Mouse (Mus musculus) layer of hippocampus, adult 2 months (tissue): ENCODE measurements around the gene Lrrk2. TPM values are rescaled to one million over a fixed set of nuclear protein-coding genes. Genes with fewer than 3 reads are reported as not detected.

Source experiments
- DNase-seq, 2 experiments: peaks; one replicate each; pipeline ENCODE4 v3.0.0; 2022; ENCODE audit warnings: low spot score in 2 of 2
- H3K27ac ChIP-seq: fragments of 200-600 bp; 2 replicates; pipeline ENCODE4 v1.8.1; 2022
- H3K4me3 ChIP-seq: fragments of 200-600 bp; 2 replicates; pipeline ENCODE4 v1.8.1; 2022; ENCODE audit warnings: mild to moderate bottlenecking
- CTCF ChIP-seq: fragments of 200-600 bp; conservative IDR thresholded peaks from 2 replicates; pipeline ENCODE4 v1.8.1; 2022; ENCODE audit warnings: antibody characterized with exemption, mild to moderate bottlenecking, moderate library complexity
- long read RNA-seq, 2 experiments: library from polyadenylated mRNA; stranded (forward); transcript quantifications; one replicate each; pipeline ENCODE4 v2.0.0; 2021; ENCODE audit warnings: borderline mapping rate in 2 of 2
- total RNA-seq, 2 experiments: library from RNA; stranded (reverse); gene quantifications; 2 replicates each; pipeline ENCODE4 v1.2.3; 2021

Gene Lrrk2
- total RNA-seq: 10 to 100 TPM; 22.0 to 22.3 TPM
- long read RNA-seq, experiment 1, full-length matches to known transcripts: 4 of 7 reads
- long read RNA-seq, experiment 1, partial matches to known transcripts: 2 of 7 reads
- long read RNA-seq, experiment 1, other reads (novel, unspliced or antisense): 1 of 7 reads
- long read RNA-seq, experiment 2, full-length matches to known transcripts: 4 of 11 reads
- long read RNA-seq, experiment 2, partial matches to known transcripts: 6 of 11 reads
- long read RNA-seq, experiment 2, other reads (novel, unspliced or antisense): 1 of 11 reads

DNA sequence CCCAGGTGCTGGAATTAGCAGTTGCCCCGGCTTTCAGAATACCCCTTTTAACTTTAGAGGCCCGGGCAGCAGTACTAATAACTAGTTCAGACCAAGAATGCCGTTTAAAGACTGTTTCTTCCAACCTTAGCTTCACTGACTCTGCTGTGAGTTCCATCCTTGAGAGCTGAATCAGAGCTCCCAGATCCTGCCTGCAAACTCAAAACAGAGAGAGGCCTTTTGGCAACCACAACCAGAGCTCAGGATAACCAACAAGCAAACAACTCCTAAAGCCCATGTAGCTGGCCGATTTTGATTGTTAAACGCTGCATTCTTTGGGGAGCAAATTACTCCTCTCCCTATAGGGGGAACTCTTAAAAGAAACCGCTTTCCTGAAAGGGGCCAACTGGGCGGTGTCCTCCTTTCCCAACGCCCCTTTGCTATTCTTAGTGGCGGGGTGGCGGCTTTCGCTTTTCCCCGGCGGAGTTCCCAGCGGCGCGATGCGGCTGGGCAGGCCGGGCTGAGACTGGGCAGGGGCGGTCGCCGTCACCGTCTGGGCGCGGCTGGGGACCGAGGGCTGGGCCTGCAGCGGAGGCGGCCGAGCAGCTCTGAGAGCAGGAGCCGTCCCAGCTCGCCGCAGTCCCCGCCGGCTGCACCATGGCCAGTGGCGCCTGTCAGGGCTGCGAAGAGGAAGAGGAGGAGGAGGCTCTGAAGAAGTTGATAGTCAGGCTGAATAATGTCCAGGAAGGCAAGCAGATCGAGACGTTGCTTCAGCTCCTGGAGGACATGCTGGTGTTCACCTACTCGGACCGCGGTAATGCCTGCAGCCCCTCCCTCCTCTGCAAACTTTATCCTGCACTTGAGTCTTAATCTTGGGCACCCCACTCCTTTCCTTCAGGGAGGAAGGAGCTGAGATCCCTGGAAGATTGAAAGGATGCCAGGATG, at the start of gene Lrrk2:
Lrrk2 (plus strand) TSS at position 531 of the 924 bp plus-strand sequence.
- peak; percentile 51 to 68 for DNase-seq
- H3K27ac ChIP-seq: peak within 1 kb of the TSS; percentile 83
- H3K4me3 ChIP-seq: peak within 1 kb of the TSS; percentile 81
- TF ChIP-seq CTCF: peak; percentile 48

DNA sequence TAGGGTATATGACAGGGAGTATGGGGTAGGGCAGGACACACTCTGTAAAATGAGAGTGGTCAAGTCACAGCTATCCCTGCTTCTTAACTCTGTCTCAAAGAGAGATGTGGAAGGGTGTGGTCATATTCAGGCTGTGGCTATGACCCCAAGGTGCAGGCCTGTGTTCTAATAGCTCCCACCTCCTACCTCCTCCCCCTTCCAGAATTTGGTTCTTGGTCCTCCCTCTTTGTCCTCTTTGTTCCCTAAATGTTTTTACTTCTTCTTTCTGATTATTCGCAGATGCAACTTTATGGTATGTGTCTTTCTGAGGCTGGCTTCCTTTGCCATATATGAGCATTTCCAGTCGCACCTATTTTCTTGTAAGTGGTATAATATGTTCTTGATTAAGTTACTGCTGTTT, 48.5 kb upstream of the Lrrk2 start:
- no peak for DNase-seq
- Histone ChIP-seq H3K27ac (no peak overlapping the region), H3K4me3 (no peak overlapping the region)
- no peak for TF ChIP-seq CTCF

DNA sequence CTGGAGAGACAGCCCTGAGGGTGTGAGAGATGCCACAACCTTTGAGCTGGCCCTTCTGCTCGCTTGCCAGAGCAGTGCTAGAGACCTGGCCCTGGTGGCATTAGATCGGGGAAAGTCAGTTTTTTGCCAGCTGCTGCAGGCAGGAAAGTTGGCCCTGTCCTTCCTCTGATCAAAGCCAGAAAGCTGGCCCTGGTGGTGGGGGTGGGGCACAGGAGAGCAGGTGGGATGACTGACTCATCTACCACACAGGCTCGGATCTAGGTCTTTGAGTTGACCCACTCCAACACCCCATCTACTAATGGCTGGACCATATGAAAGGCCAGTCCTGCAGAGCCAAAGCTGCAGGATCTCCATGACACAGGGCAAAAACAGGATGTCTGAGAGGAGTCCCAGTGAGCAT, 43.8 kb upstream of the Lrrk2 start:
- no peak overlapping the region for H3K27ac ChIP-seq
- H3K4me3 ChIP-seq: no peak overlapping the region
- no peak for TF ChIP-seq CTCF
- DNase-seq: no peak

DNA sequence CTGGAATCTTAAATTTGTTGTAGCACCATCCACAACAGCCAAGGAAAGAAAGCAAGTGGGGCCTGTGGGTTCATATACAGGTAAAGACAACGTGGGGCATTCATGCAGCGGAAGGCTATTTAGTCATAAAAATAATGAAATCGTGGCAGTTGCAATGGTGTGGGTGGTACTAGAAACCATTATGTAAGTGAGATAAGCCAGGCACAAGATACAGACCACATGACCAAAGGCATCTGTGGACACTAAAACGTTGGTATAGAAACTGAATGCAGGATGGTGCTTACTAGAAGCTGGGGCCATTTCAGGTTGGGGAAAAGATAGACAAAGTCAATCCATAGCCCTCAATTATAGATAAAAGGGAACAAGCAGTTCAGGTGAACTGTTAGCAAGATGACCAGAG, 40.5 kb upstream of the Lrrk2 start:
- TF ChIP-seq CTCF: no peak
- no peak for DNase-seq
- no peak overlapping the region for H3K27ac ChIP-seq
- H3K4me3 ChIP-seq: no peak overlapping the region

DNA sequence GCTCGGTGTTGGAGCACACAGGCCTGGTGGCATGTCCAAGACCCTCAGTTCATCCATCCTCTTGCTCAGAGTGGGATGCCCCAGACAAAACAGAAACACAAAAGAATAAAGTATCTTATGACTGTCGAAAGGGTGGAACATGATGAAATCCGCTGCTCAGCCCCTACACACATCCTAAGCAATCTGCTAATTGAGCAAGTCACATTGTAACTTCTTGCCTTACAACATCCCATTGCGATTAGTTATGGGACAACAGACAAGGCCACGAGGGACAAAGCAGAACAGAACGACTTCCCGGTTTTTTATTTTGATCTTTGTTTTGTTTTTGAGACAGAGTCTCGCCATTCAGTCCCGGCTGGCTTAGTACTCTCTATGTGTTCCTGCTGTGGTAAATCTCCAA, 39.9 kb upstream of the Lrrk2 start:
- no peak for TF ChIP-seq CTCF
- no peak overlapping the region for H3K27ac ChIP-seq
- DNase-seq: no peak

DNA sequence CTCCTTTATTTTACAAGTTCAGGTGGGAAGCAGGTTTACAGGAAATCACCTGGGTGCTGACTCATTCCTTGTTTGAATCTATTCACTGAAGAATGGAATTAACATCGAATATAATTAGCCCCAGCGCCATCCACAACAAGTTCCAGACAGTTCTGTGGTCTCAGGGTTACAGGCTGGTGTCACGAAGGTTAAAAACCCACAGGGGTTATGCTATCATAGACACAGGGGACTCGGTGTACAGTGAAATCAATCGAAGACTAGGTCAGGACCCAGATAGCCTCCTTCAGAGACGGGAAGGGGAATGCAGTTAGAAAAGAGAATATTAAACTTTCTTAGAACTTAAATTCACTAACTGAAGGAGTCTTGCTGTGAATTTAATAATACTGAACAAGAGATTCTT, 39.2 kb upstream of the Lrrk2 start:
- Histone ChIP-seq H3K4me3 (no peak overlapping the region), H3K27ac (no peak overlapping the region)
- no peak for DNase-seq
- TF ChIP-seq CTCF: no peak

More for the DNA sequence above, 39.9 kb upstream of the Lrrk2 start:
- no peak overlapping the region for H3K4me3 ChIP-seq

DNA sequence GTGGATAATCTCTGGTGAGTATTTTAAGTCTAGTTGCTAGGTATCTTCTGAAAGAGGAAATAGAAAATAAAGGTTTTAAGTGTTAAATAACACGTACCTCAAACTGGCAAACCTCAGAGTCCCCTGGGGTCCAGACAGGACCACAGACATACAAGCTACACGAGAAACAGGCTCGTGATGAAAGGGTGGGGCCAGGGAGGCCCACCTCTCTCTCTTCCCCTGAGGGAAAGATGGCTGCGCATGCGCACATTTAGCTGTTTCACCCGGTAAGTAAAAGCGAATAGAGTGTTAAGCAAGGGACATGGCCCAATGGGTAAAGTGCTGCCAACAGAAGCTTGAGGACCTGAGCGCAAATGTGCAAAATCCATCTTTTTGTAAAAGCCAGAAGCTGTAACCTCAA, 38.7 kb upstream of the Lrrk2 start:
- H3K4me3 ChIP-seq: no peak overlapping the region
- no peak for TF ChIP-seq CTCF
- DNase-seq: no peak
- H3K27ac ChIP-seq: no peak overlapping the region

DNA sequence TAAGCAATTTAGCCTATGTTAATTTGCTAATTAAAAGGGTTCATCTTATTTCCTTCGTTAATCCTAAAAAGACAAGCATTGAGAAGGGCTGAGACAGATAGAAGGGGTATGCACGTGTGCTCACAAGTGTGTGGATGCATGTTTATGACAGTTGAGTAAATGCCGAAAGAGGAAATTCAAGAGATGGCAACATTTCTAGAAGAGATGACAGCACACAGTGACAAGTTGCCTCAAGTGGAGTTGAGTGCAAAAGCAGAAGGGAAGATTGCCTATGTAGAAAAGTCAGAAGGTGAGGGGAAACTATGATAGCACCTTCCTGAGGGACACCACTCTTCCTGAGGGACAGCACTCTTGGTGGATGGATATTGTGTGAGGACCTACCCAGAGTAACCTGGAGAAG, 31.3 kb upstream of the Lrrk2 start:
- TF ChIP-seq CTCF: no peak
- Histone ChIP-seq H3K27ac (no peak overlapping the region), H3K4me3 (no peak overlapping the region)
- DNase-seq: no peak

DNA sequence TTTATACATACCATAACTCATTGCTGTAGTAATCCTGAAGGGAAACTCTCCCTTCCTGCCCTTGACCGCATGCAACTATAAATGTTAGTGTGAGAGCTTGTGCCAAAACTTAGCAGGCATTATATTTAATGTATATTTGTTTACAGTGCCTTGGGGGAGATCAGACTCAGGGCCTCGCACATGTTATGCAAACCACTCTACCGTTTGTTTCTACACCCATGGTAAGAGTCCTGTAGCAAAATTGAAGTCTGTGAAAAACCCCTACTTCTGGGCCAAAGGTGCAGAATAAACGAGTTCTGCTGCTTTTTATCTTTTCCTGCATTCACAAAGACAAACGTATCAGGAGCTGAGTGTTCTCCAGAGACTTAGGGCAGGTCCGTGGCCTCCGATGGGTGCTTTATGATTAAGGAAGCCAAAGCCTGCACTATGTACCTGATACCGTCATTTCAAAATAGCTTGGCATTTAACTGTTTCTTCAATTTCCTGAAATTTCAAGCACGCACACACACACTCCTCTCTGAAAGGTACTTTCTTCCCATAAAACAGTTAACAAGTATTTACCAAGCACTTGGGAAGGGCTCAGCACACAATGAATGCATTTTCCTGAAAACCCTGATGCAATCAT, 30.2 kb upstream of the Lrrk2 start:
- H3K4me3 ChIP-seq: no peak overlapping the region
- TF ChIP-seq CTCF: no peak
- no peak overlapping the region for H3K27ac ChIP-seq
- no peak for DNase-seq

DNA sequence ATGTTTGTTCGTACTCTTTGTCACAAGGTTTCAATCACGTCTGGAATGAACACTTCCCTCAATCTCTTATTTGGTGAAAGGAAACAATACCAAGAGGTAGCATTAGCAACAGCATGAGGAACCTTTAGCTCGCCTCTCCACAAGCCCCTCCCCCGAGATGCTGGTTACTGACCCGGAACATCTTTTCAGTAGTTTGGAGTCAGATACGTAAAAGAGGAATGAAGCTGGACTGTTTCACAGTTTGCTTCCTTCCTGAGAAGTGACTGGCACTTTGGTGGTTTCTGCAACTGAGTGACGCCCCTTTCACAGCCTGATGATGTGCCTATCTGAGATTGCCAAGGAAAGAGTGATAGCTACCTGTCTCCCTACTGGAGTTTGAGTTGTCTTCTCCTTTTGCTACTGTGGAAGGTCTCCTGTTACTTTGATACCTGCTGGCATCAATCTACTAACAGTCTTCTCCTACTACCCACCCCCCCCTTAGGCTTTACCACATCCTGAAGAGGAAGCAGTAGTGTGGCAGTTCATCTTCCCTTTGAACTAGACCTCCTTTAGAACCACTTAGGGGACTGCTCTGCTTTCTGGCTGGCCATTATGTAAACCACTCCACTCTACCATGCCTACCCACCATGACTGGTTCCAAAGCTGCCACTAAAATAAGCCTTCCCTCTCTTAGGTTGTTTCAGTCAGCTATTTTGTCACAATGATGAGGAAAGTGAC, 29.2 kb upstream of the Lrrk2 start:
- no peak for DNase-seq
- no peak for TF ChIP-seq CTCF
- no peak overlapping the region for H3K27ac ChIP-seq

DNA sequence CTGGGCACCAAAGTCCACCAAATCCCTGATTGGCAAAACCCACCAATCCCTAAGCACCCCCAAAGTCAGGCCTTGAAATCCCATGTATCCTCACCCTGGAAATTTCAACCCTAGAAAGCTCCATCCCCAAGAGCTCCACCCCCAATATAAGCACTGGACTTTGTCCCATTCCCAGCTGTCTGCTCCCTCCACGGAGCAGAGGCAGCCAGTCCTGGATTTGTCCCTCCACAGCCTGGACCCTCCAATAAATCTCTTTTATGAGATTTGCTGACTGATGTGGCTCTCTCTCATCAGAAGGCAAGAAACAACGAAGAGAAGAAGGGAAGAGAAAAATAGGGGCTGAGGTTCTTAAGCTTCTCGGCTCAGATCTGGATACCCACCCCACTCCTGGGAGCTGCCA, 22.7 kb upstream of the Lrrk2 start:
- Histone ChIP-seq H3K27ac (no peak overlapping the region), H3K4me3 (no peak overlapping the region)
- TF ChIP-seq CTCF: no peak
- DNase-seq: no peak

More for the DNA sequence above, 29.2 kb upstream of the Lrrk2 start:
- no peak overlapping the region for H3K4me3 ChIP-seq

DNA sequence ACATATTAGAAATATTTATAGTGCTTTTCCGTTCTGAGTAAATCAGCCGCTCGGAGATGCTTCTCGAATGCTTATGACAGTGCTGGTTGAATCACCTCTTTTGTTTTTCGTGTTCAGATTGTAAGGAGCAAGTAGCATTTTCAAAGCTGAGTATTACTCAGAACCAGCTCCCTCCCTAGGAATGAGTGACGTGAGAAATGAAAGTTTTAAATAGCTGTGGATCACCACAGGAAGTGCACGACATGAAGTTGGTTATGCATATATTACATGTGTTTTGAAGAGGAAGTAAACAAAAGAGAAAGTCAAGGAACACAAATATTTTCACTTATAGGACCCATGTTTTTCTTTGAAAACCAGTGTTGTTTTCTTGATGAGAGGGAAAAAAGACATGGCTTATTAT, 21.5 kb upstream of the Lrrk2 start:
- H3K4me3 ChIP-seq: no peak overlapping the region
- no peak overlapping the region for H3K27ac ChIP-seq
- DNase-seq: no peak
- TF ChIP-seq CTCF: no peak

DNA sequence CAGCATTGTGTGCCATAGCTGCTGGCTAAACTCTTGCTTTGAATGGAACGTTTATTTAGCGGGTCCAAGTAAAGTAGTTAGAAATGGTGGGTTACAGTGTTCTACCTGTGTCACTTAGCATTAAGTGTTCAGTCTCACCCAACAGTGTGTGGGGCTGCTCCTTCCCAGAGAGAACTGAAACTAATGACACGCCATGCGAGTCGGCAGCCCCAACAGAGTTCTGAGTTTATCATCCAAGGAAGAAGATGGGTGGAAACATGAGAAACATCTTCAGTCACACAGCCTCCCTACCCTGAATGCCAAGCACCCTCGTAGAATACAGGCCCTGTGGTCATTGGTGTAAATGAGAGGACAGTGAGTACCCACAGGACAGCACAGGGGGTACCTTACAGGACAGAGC, 14.7 kb upstream of the Lrrk2 start:
- no peak for TF ChIP-seq CTCF
- Histone ChIP-seq H3K27ac (no peak overlapping the region), H3K4me3 (no peak overlapping the region)
- DNase-seq: no peak
